Mouse (Mus musculus) forebrain, embryonic 15.5 days (tissue): ENCODE measurements around the gene Crocc2. TPM values are rescaled to one million over a fixed set of nuclear protein-coding genes. Genes with fewer than 3 reads are reported as not detected.

Experiments used
- ATAC-seq: fragments of 200-750 bp; cut with Nextera tagmentation; replicated peaks from 2 replicates; pipeline ENCODE4 v1.8.0; 2017; ENCODE audit warnings: mild to moderate bottlenecking, moderate TSS enrichment, moderate library complexity
- H3K27ac ChIP-seq: fragments of 300-500 bp; sonication (generic); replicated peaks from 2 replicates; pipeline ENCODE4 v1.5.1; 2015; ENCODE audit warnings: mild to moderate bottlenecking, inconsistent platforms
- H3K27me3 ChIP-seq: fragments of 300-500 bp; sonication (generic); 2 replicates; pipeline ENCODE4 v1.6.1; 2015; ENCODE audit warnings: inconsistent platforms
- H3K36me3 ChIP-seq: fragments of 300-500 bp; sonication (generic); 2 replicates; pipeline ENCODE4 v1.6.1; 2015; ENCODE audit warnings: mild to moderate bottlenecking, inconsistent platforms
- H3K4me1 ChIP-seq: fragments of 300-500 bp; sonication (generic); 2 replicates; pipeline ENCODE4 v1.6.1; 2015; ENCODE audit warnings: inconsistent platforms
- H3K4me2 ChIP-seq: fragments of 300-500 bp; sonication (generic); replicated peaks from 2 replicates; pipeline ENCODE4 v1.6.1; 2015; ENCODE audit warnings: mild to moderate bottlenecking, inconsistent platforms
- H3K4me3 ChIP-seq: fragments of 300-500 bp; sonication (generic); 2 replicates; pipeline ENCODE4 v1.5.1; 2015; ENCODE audit warnings: mild to moderate bottlenecking, inconsistent platforms
- H3K9ac ChIP-seq: fragments of 300-500 bp; sonication (generic); replicated peaks from 2 replicates; pipeline ENCODE4 v1.6.1; 2015; ENCODE audit warnings: mild to moderate bottlenecking, inconsistent platforms
- H3K9me3 ChIP-seq: fragments of 300-500 bp; sonication (generic); 2 replicates; pipeline ENCODE4 v1.6.1; 2016; ENCODE audit warnings: inconsistent platforms
- WGBS: fragments of 180-500 bp; shearing (Covaris S2); methylation state at CpG from one replicate; pipeline ENCODE4 v1.1.7; 2015; ENCODE audit warnings: mixed read lengths; 5-methylcytosine and 5-hydroxymethylcytosine counted together
- polyA plus RNA-seq: library from polyadenylated mRNA; unstranded; fragments of >200 nt; fragmentation: Nextera tagmentation; extraction: Ambion mirVana; gene quantifications from 2 replicates; pipeline ENCODE4 v1.2.1, GENCODE M21; 2015

Gene Crocc2
- polyA plus RNA-seq, 1 experiment from 2014 or later: 0.38 TPM

- H3K4me3 ChIP-seq: no peak overlapping the region
Observed at GRCm38 (mm10) chr1:93142871-93143270, 25.7 kb upstream of the Crocc2 start.

DNA sequence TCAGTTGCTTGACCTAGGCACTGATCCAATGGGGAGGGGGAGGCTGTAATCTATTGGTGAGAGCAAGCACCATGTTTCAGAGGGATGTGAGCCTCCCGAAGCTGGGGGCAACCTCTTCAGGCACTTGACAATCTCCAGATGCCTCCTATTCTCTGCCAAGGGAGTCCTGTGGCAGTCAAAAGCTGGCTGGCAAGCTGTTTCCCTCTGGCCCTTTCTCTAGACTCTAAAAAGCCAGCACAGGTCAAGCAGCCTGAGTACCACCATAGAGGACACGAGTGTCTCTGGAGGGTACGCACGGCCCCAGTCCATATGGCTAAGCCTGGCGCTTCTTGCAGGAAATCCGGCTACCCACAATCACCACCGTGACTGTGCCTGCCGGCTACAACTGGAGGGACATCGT is 24.3 kb upstream of the Crocc2 start:
- Histone ChIP-seq H3K27ac (no peak overlapping the region), H3K4me3 (no peak overlapping the region), H3K36me3 (no peaks in the 10 kb centered on the region), H3K4me1 (no peaks in the 10 kb centered on the region), H3K4me2 (no peak overlapping the region), H3K9ac (no peak overlapping the region), H3K27me3 (no peaks in the 10 kb centered on the region), H3K9me3 (no peaks in the 10 kb centered on the region)
- WGBS: 88% methylated on average over 9 of the region's 9 CpGs
- no peak for ATAC-seq

More at GRCm38 (mm10) chr1:93142871-93143270, 25.7 kb upstream of the Crocc2 start:
- H3K36me3 ChIP-seq: no peaks in the 10 kb centered on the region
- no peak overlapping the region for H3K27ac ChIP-seq
- H3K9ac ChIP-seq: no peak overlapping the region
- H3K27me3 ChIP-seq: no peaks in the 10 kb centered on the region
- H3K9me3 ChIP-seq: no peaks in the 10 kb centered on the region
- no peak for ATAC-seq
- no peak overlapping the region for H3K4me2 ChIP-seq
- H3K4me1 ChIP-seq: no peaks in the 10 kb centered on the region
- 92% methylated on average over 1 of the region's 1 CpGs for WGBS

DNA sequence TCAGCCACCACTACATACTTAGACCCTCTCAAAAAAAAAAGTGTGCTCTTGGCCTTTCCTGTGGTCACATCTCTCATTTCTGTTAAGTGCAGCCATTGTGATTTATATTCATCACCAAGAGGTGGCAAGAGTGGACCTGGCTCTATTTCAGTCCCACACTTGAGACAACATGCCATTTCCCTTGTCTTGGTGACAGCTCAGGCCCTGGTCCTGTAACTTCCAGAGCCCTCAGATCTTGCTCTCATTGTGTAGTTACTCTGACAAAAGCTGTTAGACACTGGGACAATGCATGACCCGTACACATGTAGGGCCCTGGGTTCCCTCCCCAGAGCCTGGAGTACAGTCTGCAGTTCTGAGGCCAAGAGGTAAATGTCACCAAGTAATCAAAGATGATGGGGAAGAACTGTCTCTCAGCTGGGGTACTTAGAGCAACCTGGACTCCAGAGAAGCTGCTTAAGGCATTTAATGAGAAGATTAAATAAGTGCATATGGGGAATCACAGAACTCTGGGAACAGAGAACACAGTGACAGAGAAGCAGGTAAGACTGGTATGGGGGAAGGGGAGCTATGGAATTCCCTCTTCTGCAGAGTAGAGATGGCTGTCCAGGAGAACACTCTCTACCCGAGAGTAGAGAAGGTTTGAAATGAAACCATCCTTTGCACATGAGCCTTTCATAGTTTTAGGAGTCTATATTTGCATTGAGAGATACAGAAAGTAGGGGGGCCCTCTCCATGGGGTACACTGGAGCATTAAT is 17.4 kb upstream of the Crocc2 start:
- Histone ChIP-seq H3K4me2 (no peak overlapping the region), H3K9me3 (no peaks in the 10 kb centered on the region), H3K4me1 (no peaks in the 10 kb centered on the region), H3K9ac (no peak overlapping the region), H3K27me3 (no peaks in the 10 kb centered on the region), H3K36me3 (no peaks in the 10 kb centered on the region), H3K4me3 (no peak overlapping the region), H3K27ac (no peak overlapping the region)
- 61% methylated on average over 2 of the region's 2 CpGs for WGBS
- no peak for ATAC-seq

DNA sequence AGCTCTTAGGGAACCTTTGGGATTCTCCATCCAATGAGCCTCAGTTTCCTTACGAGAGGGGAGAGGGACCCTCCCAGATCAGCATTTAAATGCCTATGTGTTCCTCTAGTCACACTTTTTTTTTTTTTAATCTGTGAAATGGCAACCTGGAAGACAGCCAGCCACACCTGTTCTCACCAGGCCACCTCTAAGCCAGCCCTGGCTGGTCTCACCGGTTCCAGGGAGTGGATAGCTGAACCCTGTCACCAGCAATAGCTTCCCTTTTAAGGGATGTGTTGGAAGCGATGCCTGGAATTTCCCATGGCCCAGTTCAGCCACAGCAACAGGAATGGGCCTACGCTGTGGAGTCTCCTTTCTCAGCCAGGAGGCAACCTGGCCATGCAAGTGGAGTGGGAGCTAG is 11.0 kb upstream of the Crocc2 start:
- Histone ChIP-seq H3K9ac (no peak overlapping the region), H3K9me3 (no peaks in the 10 kb centered on the region), H3K4me1 (no peaks in the 10 kb centered on the region), H3K4me3 (no peak overlapping the region), H3K4me2 (no peak overlapping the region), H3K27me3 (no peaks in the 10 kb centered on the region), H3K36me3 (no peaks in the 10 kb centered on the region), H3K27ac (no peak overlapping the region)
- no peak for ATAC-seq
- WGBS: 88% methylated on average over 4 of the region's 4 CpGs

DNA sequence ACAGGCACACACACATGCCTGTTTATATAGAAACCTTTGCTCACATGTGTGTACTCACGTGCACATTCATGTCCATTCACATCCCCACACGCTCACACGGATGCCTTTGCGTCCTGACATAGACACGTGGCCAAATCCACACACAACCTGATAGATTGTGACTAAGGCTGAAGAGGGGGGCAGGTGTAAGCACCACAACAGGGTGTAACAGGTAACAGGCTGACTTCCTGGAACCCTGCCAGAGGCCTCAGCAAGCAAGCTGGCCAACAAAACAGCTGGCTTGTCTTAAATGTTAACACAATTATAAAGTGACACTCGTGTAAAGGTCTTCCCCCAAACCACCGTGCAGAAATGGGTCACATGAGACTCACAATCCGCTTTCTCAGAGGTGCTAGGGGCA is 9.6 kb upstream of the Crocc2 start:
- Histone ChIP-seq H3K4me2 (no peak overlapping the region), H3K9ac (no peak overlapping the region), H3K27me3 (no peaks in the 10 kb centered on the region), H3K36me3 (no peaks in the 10 kb centered on the region), H3K4me3 (no peak overlapping the region), H3K4me1 (no peaks in the 10 kb centered on the region), H3K27ac (no peak overlapping the region), H3K9me3 (no peaks in the 10 kb centered on the region)
- 85% methylated on average over 8 of the region's 8 CpGs for WGBS
- no peak for ATAC-seq

DNA sequence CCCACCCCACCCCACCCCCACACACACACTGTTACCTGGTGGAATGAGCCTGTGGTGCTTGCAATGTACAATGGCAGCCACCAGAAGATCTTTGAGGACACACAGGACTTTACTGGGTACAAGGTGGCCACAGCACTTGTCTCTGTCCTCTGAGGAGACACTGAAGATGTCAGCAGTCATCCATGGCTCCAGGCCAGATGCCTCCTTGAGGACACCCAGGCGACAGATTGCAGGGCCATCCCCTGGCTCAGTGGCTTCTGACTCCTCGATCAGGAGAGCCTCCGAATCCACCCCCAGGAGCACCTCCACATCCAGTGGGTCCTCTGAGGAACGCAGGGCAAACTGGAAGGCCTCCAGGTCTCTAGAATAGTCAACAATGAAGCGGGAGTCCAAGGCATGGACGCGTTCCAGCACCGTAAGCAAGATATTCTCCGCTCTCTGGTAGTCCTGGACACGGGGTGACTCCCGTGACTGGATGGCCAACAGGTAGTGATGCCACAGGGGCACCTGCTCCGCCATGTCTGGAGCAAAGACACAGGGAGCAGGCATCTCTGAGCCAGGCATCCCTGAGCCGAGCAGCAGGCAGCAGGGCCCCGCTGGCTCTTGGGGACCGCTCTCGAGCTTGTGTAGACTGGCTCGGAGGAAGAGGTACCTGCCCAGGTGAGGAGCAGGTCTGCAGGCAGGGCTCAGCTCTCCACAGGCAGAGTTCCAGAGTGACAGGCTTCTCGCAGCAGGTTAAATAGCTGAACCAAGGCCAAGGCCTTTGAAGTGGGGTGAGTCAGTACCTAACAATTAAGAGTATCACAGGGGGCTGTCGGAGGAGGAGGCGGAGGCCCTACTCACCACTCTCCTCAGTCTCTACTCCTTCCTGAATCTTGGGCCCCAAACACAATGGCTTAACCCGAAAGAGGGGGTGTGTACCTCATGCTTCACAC is 8.7 kb upstream of the Crocc2 start:
- no peak for ATAC-seq
- H3K27me3 ChIP-seq: no peaks in the 10 kb centered on the region
- WGBS: 77% methylated on average over 21 of the region's 21 CpGs

GRCm38 (mm10) chr1:93160501-93161133 is 7.9 kb upstream of the Crocc2 start, which contains the start of gene 2310007B03Rik:
2310007B03Rik (minus strand) TSS chr1:93160948.
- Histone ChIP-seq H3K4me2 (no peak within 1 kb of the TSS), H3K4me3 (no peak within 1 kb of the TSS), H3K27ac (no peak within 1 kb of the TSS), H3K27me3 (no peaks in the 10 kb centered on the region), H3K9ac (no peak within 1 kb of the TSS), H3K9me3 (no peaks in the 10 kb centered on the region), H3K4me1 (no peaks in the 10 kb centered on the region), H3K36me3 (no peaks in the 10 kb centered on the region)
- 79% methylated on average over 8 of the region's 8 CpGs for WGBS
- ATAC-seq: no peak

More for the DNA sequence above, 8.7 kb upstream of the Crocc2 start:
- Histone ChIP-seq H3K9ac (no peak overlapping the region), H3K4me3 (no peak overlapping the region), H3K27ac (no peak overlapping the region), H3K4me2 (no peak overlapping the region), H3K4me1 (no peaks in the 10 kb centered on the region), H3K9me3 (no peaks in the 10 kb centered on the region), H3K36me3 (no peaks in the 10 kb centered on the region)

GRCm38 (mm10) chr1:93161350-93161749 is 7.2 kb upstream of the Crocc2 start:
- Histone ChIP-seq H3K4me2 (no peak overlapping the region), H3K27me3 (no peaks in the 10 kb centered on the region), H3K4me1 (no peaks in the 10 kb centered on the region), H3K27ac (no peak overlapping the region), H3K9ac (no peak overlapping the region), H3K4me3 (no peak overlapping the region), H3K36me3 (no peaks in the 10 kb centered on the region), H3K9me3 (no peaks in the 10 kb centered on the region)
- ATAC-seq: no peak
- 77% methylated on average over 8 of the region's 8 CpGs for WGBS

GRCm38 (mm10) chr1:93161921-93162320 is 6.6 kb upstream of the Crocc2 start:
- no peak for ATAC-seq
- no peak overlapping the region for H3K27ac ChIP-seq
- H3K4me1 ChIP-seq: no peaks in the 10 kb centered on the region
- H3K9ac ChIP-seq: no peak overlapping the region
- 89% methylated on average over 10 of the region's 10 CpGs for WGBS
- H3K4me3 ChIP-seq: no peak overlapping the region
- H3K4me2 ChIP-seq: no peak overlapping the region
- no peaks in the 10 kb centered on the region for H3K27me3 ChIP-seq
- no peaks in the 10 kb centered on the region for H3K36me3 ChIP-seq
- H3K9me3 ChIP-seq: no peaks in the 10 kb centered on the region

DNA sequence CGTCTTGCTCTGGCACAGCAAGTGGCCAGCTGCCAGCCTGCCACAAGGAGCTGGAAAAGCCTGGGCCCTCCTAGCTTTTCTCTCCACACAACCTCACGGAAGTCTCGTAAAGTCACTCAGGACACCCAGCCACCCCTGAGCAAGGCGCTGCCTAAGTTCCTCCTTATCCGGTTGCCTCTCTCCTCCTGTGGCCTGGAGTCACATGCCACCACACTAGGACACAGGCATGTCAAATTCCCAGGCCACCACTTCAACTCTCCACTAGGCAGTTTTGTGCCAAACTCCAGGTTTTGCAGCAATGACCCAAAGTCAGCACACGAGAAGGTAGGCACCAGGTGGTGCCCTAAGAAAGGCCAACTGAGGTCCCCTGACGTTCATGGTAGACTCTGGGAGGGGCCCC is 5.9 kb upstream of the Crocc2 start:
- Histone ChIP-seq H3K4me3 (no peak overlapping the region), H3K4me1 (no peaks in the 10 kb centered on the region), H3K9me3 (no peaks in the 10 kb centered on the region), H3K27ac (no peak overlapping the region), H3K36me3 (no peaks in the 10 kb centered on the region), H3K9ac (no peak overlapping the region), H3K27me3 (no peaks in the 10 kb centered on the region), H3K4me2 (no peak overlapping the region)
- 84% methylated on average over 7 of the region's 7 CpGs for WGBS
- no peak for ATAC-seq

- no peak overlapping the region for H3K4me3 ChIP-seq
- 84% methylated on average over 9 of the region's 9 CpGs for WGBS
- ATAC-seq: no peak
- no peak overlapping the region for H3K9ac ChIP-seq
- no peaks in the 10 kb centered on the region for H3K27me3 ChIP-seq
- no peaks in the 10 kb centered on the region for H3K4me1 ChIP-seq
- no peaks in the 10 kb centered on the region for H3K9me3 ChIP-seq
- no peaks in the 10 kb centered on the region for H3K36me3 ChIP-seq
- H3K27ac ChIP-seq: no peak overlapping the region
- H3K4me2 ChIP-seq: no peak overlapping the region
Observed at GRCm38 (mm10) chr1:93165447-93165846, 3.1 kb upstream of the Crocc2 start.
